Mouse (Mus musculus) E14TG2a.4 (cell line): Measurements from ENCODE around the gene Lin7b.

ENCODE experiments used
- H3K27me3 ChIP-seq: 2 replicates; pipeline ENCODE4 v1.6.1; 2014; ENCODE audit warnings: low read length, control low read depth; ENCODE audit not compliant: insufficient read depth
- H3K36me3 ChIP-seq: 2 replicates; pipeline ENCODE4 v1.6.1; 2014; ENCODE audit warnings: low read length, control low read depth; ENCODE audit not compliant: insufficient read depth
- H3K4me1 ChIP-seq: replicated peaks from 2 replicates; pipeline ENCODE4 v1.6.1; 2014; ENCODE audit warnings: low read depth, low read length, control low read depth
- H3K4me3 ChIP-seq: replicated peaks from 2 replicates; pipeline ENCODE4 v1.5.1; 2014; ENCODE audit warnings: mild to moderate bottlenecking, low read length
- H3K9me3 ChIP-seq: 2 replicates; pipeline ENCODE4 v1.6.1; 2014; ENCODE audit warnings: low read length, control low read depth
- CTCF ChIP-seq: conservative IDR thresholded peaks from 2 replicates; pipeline ENCODE4 v1.5.1; 2014; ENCODE audit warnings: low read length
- NANOG ChIP-seq: IDR thresholded peaks from 2 replicates; pipeline ENCODE4 v1.6.1; 2014; ENCODE audit warnings: borderline replicate concordance, low read length, mixed read lengths
- POU5F1 ChIP-seq: IDR thresholded peaks from 2 replicates; pipeline ENCODE4 v1.6.1; 2014; ENCODE audit warnings: low read length, borderline replicate concordance

Lin7b gene

GRCm38 (mm10) chr7:45369836-45370474 is 428 bp downstream of the Lin7b start:
- Histone ChIP-seq H3K27me3 (peaks cover 31% of the 10 kb centered on the region), H3K9me3 (no peaks in the 10 kb centered on the region), H3K36me3 (peaks cover 38% of the 10 kb centered on the region), H3K4me3 (peak overlapping the region; percentile 81), H3K4me1 (peaks cover 70% of the 10 kb centered on the region)
- TF ChIP-seq CTCF: no peak
- TF ChIP-seq POU5F1: no peak
- no peak for TF ChIP-seq NANOG

- Histone ChIP-seq H3K4me3 (peak overlapping the region; percentile 85; the same call in 1 of the 2 replicates), H3K36me3 (peaks cover 31% of the 10 kb centered on the region), H3K27me3 (peaks cover 38% of the 10 kb centered on the region), H3K4me1 (peaks cover 65% of the 10 kb centered on the region), H3K9me3 (no peaks in the 10 kb centered on the region)
- TF ChIP-seq NANOG: no peak
- no peak for TF ChIP-seq POU5F1
- no peak for TF ChIP-seq CTCF
Measured at GRCm38 (mm10) chr7:45369022-45369745, 1.2 kb downstream of the Lin7b start.

GRCm38 (mm10) chr7:45368178-45368577 is 2.2 kb downstream of the Lin7b start:
- Histone ChIP-seq H3K4me3 (peak overlapping the region; percentile 85), H3K4me1 (peaks cover 59% of the 10 kb centered on the region), H3K27me3 (peaks cover 41% of the 10 kb centered on the region), H3K9me3 (no peaks in the 10 kb centered on the region), H3K36me3 (peaks cover 21% of the 10 kb centered on the region)
- TF ChIP-seq NANOG (no peak), POU5F1 (no peak), CTCF (no peak)

- Histone ChIP-seq H3K9me3 (no peaks in the 10 kb centered on the region), H3K27me3 (peaks cover 43% of the 10 kb centered on the region), H3K4me1 (peaks cover 59% of the 10 kb centered on the region), H3K4me3 (peak overlapping the region; percentile 85), H3K36me3 (peaks cover 12% of the 10 kb centered on the region)
- TF ChIP-seq CTCF (peak; percentile 70), NANOG (no peak)
Measured at GRCm38 (mm10) chr7:45367020-45367880, 3.1 kb downstream of the Lin7b start.

GRCm38 (mm10) chr7:45366652-45367019 is 3.7 kb downstream of the Lin7b start, which contains the start of gene Ppfia3:
Gene Ppfia3 (minus strand): TSS chr7:45367019.
- Histone ChIP-seq H3K9me3 (no peaks in the 10 kb centered on the region), H3K4me3 (peak within 1 kb of the TSS; percentile 85), H3K27me3 (peaks cover 47% of the 10 kb centered on the region), H3K4me1 (peaks cover 61% of the 10 kb centered on the region), H3K36me3 (peaks cover 7% of the 10 kb centered on the region; the same call in 1 of the 2 replicates)
- TF ChIP-seq CTCF (no peak), POU5F1 (no peak), NANOG (no peak)

GRCm38 (mm10) chr7:45365742-45366651 is 4.4 kb downstream of the Lin7b start:
- no peaks in the 10 kb centered on the region for H3K9me3 ChIP-seq
- peaks cover 4% of the 10 kb centered on the region; the same call in 1 of the 2 replicates for H3K36me3 ChIP-seq
- H3K4me1 ChIP-seq: peaks cover 57% of the 10 kb centered on the region
- peak overlapping the region; percentile 85 for H3K4me3 ChIP-seq
- H3K27me3 ChIP-seq: peaks cover 47% of the 10 kb centered on the region
- TF ChIP-seq NANOG: no peak
- TF ChIP-seq POU5F1: no peak
- no peak for TF ChIP-seq CTCF

GRCm38 (mm10) chr7:45363983-45364382 is 6.4 kb downstream of the Lin7b start:
- Histone ChIP-seq H3K36me3 (peaks cover 2% of the 10 kb centered on the region; the same call in 1 of the 2 replicates), H3K4me3 (no peak overlapping the region), H3K27me3 (peaks cover 35% of the 10 kb centered on the region), H3K4me1 (peaks cover 59% of the 10 kb centered on the region), H3K9me3 (no peaks in the 10 kb centered on the region)
- no peak for TF ChIP-seq NANOG
- TF ChIP-seq CTCF: no peak
- no peak for TF ChIP-seq POU5F1
